Mouse (Mus musculus): ENCODE measurements around the gene Pi4kb.
"Not testable (repeated sequence)": the region's sequence is repeated elsewhere in the genome, so short reads cannot be mapped to it uniquely, and the experiment has no call there.

Pi4kb gene

GRCm38 (mm10) chr3:94974528-94975422 lies at the start of gene Pi4kb:
Gene Pi4kb, plus strand, starts transcription at chr3:94974731.
- peak; percentile 87 for DNase-seq (ENCODE audit: low spot score)

GRCm38 (mm10) chr3:94926301-94926736 lies 48.2 kb upstream of the Pi4kb start:
- DNase-seq (ENCODE audit: low spot score) = not testable (repeated sequence)

- DNase-seq (ENCODE audit: low spot score) = not testable (repeated sequence)
Measured at GRCm38 (mm10) chr3:94928979-94929378, 45.6 kb upstream of the Pi4kb start.

- DNase-seq (ENCODE audit: low spot score) = peak; percentile 42
Measured at GRCm38 (mm10) chr3:94930386-94931266, 43.9 kb upstream of the Pi4kb start.

- not testable (repeated sequence) for DNase-seq (ENCODE audit: low spot score)
Measured at GRCm38 (mm10) chr3:94931427-94932082, 43.0 kb upstream of the Pi4kb start.

- DNase-seq (ENCODE audit: low spot score) = not testable (repeated sequence)
Measured at GRCm38 (mm10) chr3:94932279-94932678, 42.3 kb upstream of the Pi4kb start.

GRCm38 (mm10) chr3:94932809-94933564 lies 41.5 kb upstream of the Pi4kb start, which contains the start of gene Selenbp1:
Gene Selenbp1, plus strand, starts transcription at chr3:94933056.
- DNase-seq (ENCODE audit: low spot score) = peak; percentile 93

GRCm38 (mm10) chr3:94933604-94934003 lies 40.9 kb upstream of the Pi4kb start:
- DNase-seq (ENCODE audit: low spot score) = not testable (repeated sequence)

- not testable (repeated sequence) for DNase-seq (ENCODE audit: low spot score)
Measured at GRCm38 (mm10) chr3:94934564-94934963, 40.0 kb upstream of the Pi4kb start.

GRCm38 (mm10) chr3:94935332-94935731 lies 39.2 kb upstream of the Pi4kb start:
- DNase-seq (ENCODE audit: low spot score) = peak; percentile 77

- not testable (repeated sequence) for DNase-seq (ENCODE audit: low spot score)
Measured at GRCm38 (mm10) chr3:94936147-94936546, 38.4 kb upstream of the Pi4kb start.

GRCm38 (mm10) chr3:94937194-94937593 lies 37.3 kb upstream of the Pi4kb start:
- DNase-seq (ENCODE audit: low spot score) = not testable (repeated sequence)

GRCm38 (mm10) chr3:94940033-94940432 lies 34.5 kb upstream of the Pi4kb start:
- not testable (repeated sequence) for DNase-seq (ENCODE audit: low spot score)

GRCm38 (mm10) chr3:94942211-94942967 lies 32.1 kb upstream of the Pi4kb start:
- not testable (repeated sequence) for DNase-seq (ENCODE audit: low spot score)

- not testable (repeated sequence) for DNase-seq (ENCODE audit: low spot score)
Measured at GRCm38 (mm10) chr3:94943706-94944105, 30.8 kb upstream of the Pi4kb start.

- DNase-seq (ENCODE audit: low spot score) = peak; percentile 44
Measured at GRCm38 (mm10) chr3:94948066-94948614, 26.4 kb upstream of the Pi4kb start.

- no peak for DNase-seq (ENCODE audit: low spot score)
Measured at GRCm38 (mm10) chr3:94949645-94950044, 24.9 kb upstream of the Pi4kb start.

GRCm38 (mm10) chr3:94952806-94953205 lies 21.7 kb upstream of the Pi4kb start:
- DNase-seq (ENCODE audit: low spot score) = peak; percentile 84

GRCm38 (mm10) chr3:94953384-94953763 lies 21.2 kb upstream of the Pi4kb start:
- no peak for DNase-seq (ENCODE audit: low spot score)

Data from lung, postnatal 25 days (tissue).